Mouse (Mus musculus): ENCODE measurements around the gene Zwilch. TPM values are rescaled to one million over a fixed set of nuclear protein-coding genes. Genes with fewer than 3 reads are reported as not detected.
"Not testable (repeated sequence)": the region's sequence is repeated elsewhere in the genome, so short reads cannot be mapped to it uniquely, and the experiment has no call there.

The Zwilch gene
- polyA plus RNA-seq, 1 experiment from 2014 or later, result 17.2 TPM

DNA sequence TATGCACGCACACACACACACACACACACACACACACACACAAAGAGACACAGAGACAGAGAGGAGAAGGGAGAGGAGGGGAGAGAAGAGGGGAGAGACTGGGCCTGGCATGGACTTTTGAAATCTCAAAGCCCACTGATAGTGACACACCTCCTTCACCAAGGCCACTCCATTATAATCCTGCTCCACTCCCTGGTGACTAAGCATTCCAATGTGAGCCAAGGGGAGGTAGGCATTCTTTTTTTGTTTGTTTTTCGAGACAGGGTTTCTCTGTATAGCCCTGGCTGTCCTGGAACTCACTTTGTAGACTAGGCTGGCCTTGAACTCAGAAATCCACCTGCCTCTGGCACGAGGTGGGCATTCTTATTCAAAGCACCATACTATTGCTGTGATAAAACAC lies 48.1 kb downstream of the Zwilch start:
- 64% methylated on average over 3 of the region's 3 CpGs for WGBS
- not testable (repeated sequence) for H3K4me1 ChIP-seq (ENCODE audit: control insufficient read depth, insufficient read depth, low read length); H3K9me3 ChIP-seq (replicated peaks; ENCODE audit: control insufficient read depth, low read length); ATAC-seq (replicated peaks; ENCODE audit: extremely low read depth, insufficient read depth, low FRiP score); H3K9ac ChIP-seq (ENCODE audit: low read length); H3K4me3 ChIP-seq (ENCODE audit: low read length); H3K27ac ChIP-seq (ENCODE audit: low read length); H3K36me3 ChIP-seq (ENCODE audit: control insufficient read depth, insufficient read depth); H3K4me2 ChIP-seq (ENCODE audit: low read depth, low read length); H3K27me3 ChIP-seq (ENCODE audit: control insufficient read depth, insufficient read depth, low read length)

DNA sequence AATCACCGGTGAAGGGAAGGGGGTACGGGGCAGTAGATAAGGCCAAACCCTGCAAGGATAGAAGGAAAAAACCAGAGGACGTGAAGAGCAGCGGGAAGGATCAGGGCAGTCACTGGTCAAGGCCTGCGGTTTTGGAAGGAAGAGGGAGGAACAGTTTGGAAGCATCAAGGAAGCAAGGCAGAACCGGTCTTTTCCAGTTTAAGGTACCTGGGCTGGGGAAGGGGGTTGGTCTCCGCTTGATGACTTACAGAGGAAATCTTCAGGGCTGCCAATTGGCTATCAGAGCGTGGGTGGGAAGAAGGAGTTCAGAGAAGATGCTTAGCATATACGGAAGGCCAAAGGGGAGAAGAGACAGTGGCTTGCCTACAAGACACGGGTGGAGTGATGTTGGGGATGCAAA lies 50.3 kb downstream of the Zwilch start:
- no peaks in the 10 kb centered on the region for H3K27me3 ChIP-seq (ENCODE audit: control insufficient read depth, insufficient read depth, low read length)
- H3K4me3 ChIP-seq (ENCODE audit: low read length), result no peak overlapping the region
- no peak overlapping the region for H3K9ac ChIP-seq (ENCODE audit: low read length)
- 88% methylated on average over 10 of the region's 10 CpGs for WGBS
- no peaks in the 10 kb centered on the region for H3K36me3 ChIP-seq (ENCODE audit: control insufficient read depth, insufficient read depth)
- no peak overlapping the region for H3K4me2 ChIP-seq (ENCODE audit: low read depth, low read length)
- no peak overlapping the region for H3K27ac ChIP-seq (ENCODE audit: low read length)
- ATAC-seq (replicated peaks; ENCODE audit: extremely low read depth, insufficient read depth, low FRiP score), result no peak
- H3K4me1 ChIP-seq (ENCODE audit: control insufficient read depth, insufficient read depth, low read length), result peaks cover 2% of the 10 kb centered on the region; the same call in 1 of the 2 replicates
- no peaks in the 10 kb centered on the region for H3K9me3 ChIP-seq (replicated peaks; ENCODE audit: control insufficient read depth, low read length)

DNA sequence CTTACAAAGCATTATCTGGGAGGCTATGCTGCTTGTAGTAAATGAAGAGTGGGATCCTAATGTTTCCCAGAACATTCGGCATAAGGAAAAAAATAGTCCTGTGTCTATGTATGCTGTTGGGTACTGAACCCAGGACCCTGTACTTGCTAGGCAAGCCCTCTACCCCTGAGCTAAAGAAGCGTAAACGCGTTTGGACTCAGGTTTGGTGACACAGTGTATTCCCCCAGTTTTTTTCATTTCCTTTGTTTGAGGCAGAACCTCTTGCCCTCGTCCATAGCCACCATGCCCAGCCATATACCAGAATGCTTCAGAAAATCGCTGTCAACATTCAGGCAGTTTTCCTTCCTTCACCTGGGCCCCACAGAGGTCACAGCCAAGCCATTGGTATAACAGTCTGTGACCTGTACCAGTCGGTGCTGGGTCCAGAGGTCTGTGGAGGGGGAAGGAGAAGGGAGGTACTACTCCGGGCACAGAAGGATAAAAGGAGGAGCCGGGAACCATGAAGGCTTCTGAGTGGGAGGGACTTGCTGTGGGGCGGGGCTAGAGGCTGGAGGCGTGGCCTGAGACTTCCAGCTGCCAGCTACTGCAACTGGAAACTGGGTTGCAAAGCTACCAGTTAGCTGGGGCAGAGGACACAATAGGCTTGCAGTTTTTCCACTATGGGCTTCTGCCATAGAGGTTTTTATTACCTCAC lies 52.2 kb downstream of the Zwilch start:
- Histone ChIP-seq H3K4me2 (ENCODE audit: low read depth, low read length) (no peak overlapping the region), H3K27ac (ENCODE audit: low read length) (no peak overlapping the region), H3K4me3 (ENCODE audit: low read length) (no peak overlapping the region), H3K36me3 (ENCODE audit: control insufficient read depth, insufficient read depth) (no peaks in the 10 kb centered on the region), H3K9me3 (replicated peaks; ENCODE audit: control insufficient read depth, low read length) (no peaks in the 10 kb centered on the region), H3K4me1 (ENCODE audit: control insufficient read depth, insufficient read depth, low read length) (no peaks in the 10 kb centered on the region), H3K27me3 (ENCODE audit: control insufficient read depth, insufficient read depth, low read length) (no peaks in the 10 kb centered on the region), H3K9ac (ENCODE audit: low read length) (no peak overlapping the region)
- ATAC-seq (replicated peaks; ENCODE audit: extremely low read depth, insufficient read depth, low FRiP score), result no peak
- 37% methylated on average over 11 of the region's 11 CpGs for WGBS

DNA sequence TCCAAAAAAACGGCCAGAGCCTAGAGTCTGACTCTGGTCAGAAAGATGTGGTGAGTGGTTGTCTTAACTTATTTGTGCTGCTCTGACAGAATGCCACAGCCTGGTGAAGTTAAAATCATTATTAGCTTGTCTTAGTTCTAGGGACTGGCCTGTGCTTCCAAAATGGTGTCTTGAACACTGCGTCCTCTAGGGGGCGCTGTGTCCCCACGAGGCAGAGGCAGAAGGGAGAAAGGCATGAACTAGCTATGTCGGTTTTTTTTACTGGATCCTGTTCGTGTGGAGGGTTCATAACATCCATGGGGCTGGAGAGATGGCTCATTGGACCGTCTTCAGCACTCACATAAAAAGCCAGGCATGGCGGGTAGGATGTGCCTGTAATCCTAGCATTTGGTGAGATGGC lies 53.0 kb downstream of the Zwilch start:
- ATAC-seq (replicated peaks; ENCODE audit: extremely low read depth, insufficient read depth, low FRiP score), result no peak
- Histone ChIP-seq H3K9ac (ENCODE audit: low read length) (no peak overlapping the region), H3K4me2 (ENCODE audit: low read depth, low read length) (no peak overlapping the region), H3K27ac (ENCODE audit: low read length) (no peak overlapping the region), H3K36me3 (ENCODE audit: control insufficient read depth, insufficient read depth) (no peaks in the 10 kb centered on the region), H3K4me3 (ENCODE audit: low read length) (no peak overlapping the region), H3K4me1 (ENCODE audit: control insufficient read depth, insufficient read depth, low read length) (peaks cover 3% of the 10 kb centered on the region), H3K27me3 (ENCODE audit: control insufficient read depth, insufficient read depth, low read length) (no peaks in the 10 kb centered on the region), H3K9me3 (replicated peaks; ENCODE audit: control insufficient read depth, low read length) (no peaks in the 10 kb centered on the region)
- 31% methylated on average over 8 of the region's 8 CpGs for WGBS

DNA sequence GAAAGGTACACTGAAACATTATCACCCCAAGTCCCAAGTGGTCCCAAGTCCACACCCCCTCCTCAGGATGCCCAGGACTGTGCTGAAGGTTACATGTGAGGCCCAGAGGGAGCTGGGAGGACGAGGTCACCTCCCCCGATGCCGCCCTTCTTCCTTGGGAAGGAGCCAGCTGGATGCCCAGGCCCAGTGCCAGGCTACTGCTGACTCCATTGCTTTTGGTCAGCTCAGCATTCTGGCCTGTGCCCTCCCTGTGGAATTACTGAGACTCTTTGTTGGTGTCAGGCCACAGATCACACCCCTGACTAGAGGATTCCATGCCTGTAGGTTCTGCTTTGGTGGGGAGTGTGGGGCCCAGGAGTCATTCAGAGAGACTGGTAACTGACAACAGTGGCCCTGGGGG lies 56.0 kb downstream of the Zwilch start, which contains the start of gene Lctl:
Gene Lctl (plus strand): TSS at position 272 of the 400 bp plus-strand sequence.
- 38% methylated on average over 3 of the region's 3 CpGs for WGBS
- H3K9ac ChIP-seq (ENCODE audit: low read length), result no peak within 1 kb of the TSS
- H3K36me3 ChIP-seq (ENCODE audit: control insufficient read depth, insufficient read depth), result no peaks in the 10 kb centered on the region
- no peaks in the 10 kb centered on the region for H3K9me3 ChIP-seq (replicated peaks; ENCODE audit: control insufficient read depth, low read length)
- no peak within 1 kb of the TSS for H3K4me2 ChIP-seq (ENCODE audit: low read depth, low read length)
- no peak for ATAC-seq (replicated peaks; ENCODE audit: extremely low read depth, insufficient read depth, low FRiP score)
- H3K4me1 ChIP-seq (ENCODE audit: control insufficient read depth, insufficient read depth, low read length), result peaks cover 16% of the 10 kb centered on the region
- H3K4me3 ChIP-seq (ENCODE audit: low read length), result no peak within 1 kb of the TSS
- H3K27ac ChIP-seq (ENCODE audit: low read length), result peak within 1 kb of the TSS; percentile 6; the same call in 1 of the 2 replicates
- H3K27me3 ChIP-seq (ENCODE audit: control insufficient read depth, insufficient read depth, low read length), result no peaks in the 10 kb centered on the region

DNA sequence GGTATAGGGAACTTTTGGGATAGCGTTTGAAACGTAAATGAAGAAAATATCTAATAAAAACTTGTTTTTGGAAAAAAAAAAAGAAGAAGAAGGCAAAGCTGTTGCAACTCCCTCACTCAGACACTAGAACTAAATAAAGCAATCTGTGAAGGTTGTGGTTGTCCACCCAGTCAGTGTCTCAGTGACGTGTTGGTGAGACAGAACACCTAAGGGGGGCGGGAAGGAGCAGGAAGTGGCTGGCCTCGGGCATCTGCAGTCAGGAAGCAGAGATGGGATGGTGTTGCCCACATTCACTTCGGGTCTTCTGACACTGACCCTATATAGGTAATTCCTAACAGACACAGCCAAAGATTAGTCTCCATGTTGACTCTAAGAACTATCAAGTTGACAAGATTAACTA lies 57.1 kb downstream of the Zwilch start:
- Histone ChIP-seq H3K27ac (ENCODE audit: low read length) (no peak overlapping the region), H3K4me2 (ENCODE audit: low read depth, low read length) (no peak overlapping the region), H3K9me3 (replicated peaks; ENCODE audit: control insufficient read depth, low read length) (no peaks in the 10 kb centered on the region), H3K9ac (ENCODE audit: low read length) (no peak overlapping the region), H3K4me1 (ENCODE audit: control insufficient read depth, insufficient read depth, low read length) (peaks cover 16% of the 10 kb centered on the region), H3K36me3 (ENCODE audit: control insufficient read depth, insufficient read depth) (no peaks in the 10 kb centered on the region), H3K27me3 (ENCODE audit: control insufficient read depth, insufficient read depth, low read length) (no peaks in the 10 kb centered on the region), H3K4me3 (ENCODE audit: low read length) (no peak overlapping the region)
- no peak for ATAC-seq (replicated peaks; ENCODE audit: extremely low read depth, insufficient read depth, low FRiP score)
- 79% methylated on average over 6 of the region's 6 CpGs for WGBS

DNA sequence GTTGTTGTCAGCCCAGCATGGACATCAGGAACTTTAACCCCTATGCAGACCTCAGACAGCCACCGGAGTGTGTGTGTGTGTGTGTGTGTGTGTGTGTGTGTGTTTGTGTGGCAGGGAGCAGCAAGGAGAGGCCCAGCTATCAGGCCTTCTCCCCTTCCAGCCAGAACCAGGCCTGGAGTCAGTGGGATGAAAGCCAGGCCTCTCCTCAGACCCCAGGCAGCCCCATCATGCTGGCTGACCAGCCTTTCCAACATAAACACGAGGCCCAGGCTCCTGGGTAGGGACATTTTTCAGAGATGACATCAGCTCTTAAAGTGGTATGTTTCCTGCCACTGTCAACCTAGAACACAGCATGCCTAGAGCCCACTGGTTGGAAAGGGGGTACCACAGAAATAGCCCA lies 58.3 kb downstream of the Zwilch start:
- H3K9me3 ChIP-seq (replicated peaks; ENCODE audit: control insufficient read depth, low read length), result no peaks in the 10 kb centered on the region
- H3K4me3 ChIP-seq (ENCODE audit: low read length), result no peak overlapping the region
- no peak overlapping the region for H3K4me2 ChIP-seq (ENCODE audit: low read depth, low read length)
- peak overlapping the region; percentile 44; the same call in 1 of the 2 replicates for H3K9ac ChIP-seq (ENCODE audit: low read length)
- peaks cover 16% of the 10 kb centered on the region for H3K4me1 ChIP-seq (ENCODE audit: control insufficient read depth, insufficient read depth, low read length)
- peak; percentile 71 for ATAC-seq (replicated peaks; ENCODE audit: extremely low read depth, insufficient read depth, low FRiP score)
- 9% methylated on average over 2 of the region's 2 CpGs for WGBS
- H3K36me3 ChIP-seq (ENCODE audit: control insufficient read depth, insufficient read depth), result no peaks in the 10 kb centered on the region
- H3K27me3 ChIP-seq (ENCODE audit: control insufficient read depth, insufficient read depth, low read length), result no peaks in the 10 kb centered on the region
- H3K27ac ChIP-seq (ENCODE audit: low read length), result peak overlapping the region; percentile 77

DNA sequence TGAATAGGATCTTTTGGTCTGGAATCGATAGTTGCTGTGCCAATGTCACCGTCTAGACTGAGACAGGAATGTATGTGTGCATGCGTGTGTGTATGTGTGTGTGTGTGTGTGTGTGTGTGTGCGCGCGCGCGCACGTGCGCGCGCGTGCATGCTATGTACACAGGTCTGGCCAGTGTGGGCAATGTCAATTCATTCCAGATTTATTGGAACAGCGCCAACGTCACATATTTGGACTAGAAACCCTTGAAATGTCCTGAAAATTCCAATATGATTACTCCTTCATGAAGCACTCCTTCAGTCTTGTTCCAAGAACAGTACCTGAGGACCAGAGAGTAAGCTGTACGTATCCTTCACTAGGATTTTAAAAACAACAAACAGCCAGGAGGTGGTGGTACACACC lies 62.4 kb downstream of the Zwilch start:
- 91% methylated on average over 16 of the region's 16 CpGs for WGBS
- ATAC-seq (replicated peaks; ENCODE audit: extremely low read depth, insufficient read depth, low FRiP score), result no peak

DNA sequence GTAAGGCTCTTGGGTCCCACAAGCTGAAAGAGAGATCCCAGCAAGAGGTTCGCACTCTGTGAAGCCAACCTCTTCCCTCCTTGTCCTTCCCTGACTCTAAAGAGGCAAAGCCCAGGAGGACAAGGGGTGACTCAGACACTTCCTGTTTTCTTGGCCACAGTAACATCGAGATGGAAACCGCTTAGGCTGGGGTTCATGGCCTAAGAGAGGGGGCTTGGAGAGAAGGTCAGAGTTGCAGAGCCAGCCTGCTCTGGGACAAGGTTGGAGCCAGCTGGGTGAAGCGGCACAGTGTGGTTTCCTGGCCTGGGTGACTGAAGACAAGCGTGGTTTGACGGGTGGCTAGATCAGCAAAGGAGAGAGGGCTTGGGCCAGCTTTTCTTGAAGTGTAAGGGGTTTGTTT lies 67.6 kb downstream of the Zwilch start:
- Histone ChIP-seq H3K27ac (ENCODE audit: low read length) (0 out of 2 replicates have a peak overlapping the region, but pooled peaks have one; percentile 10), H3K4me1 (ENCODE audit: control insufficient read depth, insufficient read depth, low read length) (peaks cover 4% of the 10 kb centered on the region), H3K4me2 (ENCODE audit: low read depth, low read length) (no peak overlapping the region), H3K9me3 (replicated peaks; ENCODE audit: control insufficient read depth, low read length) (no peaks in the 10 kb centered on the region), H3K4me3 (ENCODE audit: low read length) (no peak overlapping the region), H3K27me3 (ENCODE audit: control insufficient read depth, insufficient read depth, low read length) (no peaks in the 10 kb centered on the region), H3K9ac (ENCODE audit: low read length) (no peak overlapping the region), H3K36me3 (ENCODE audit: control insufficient read depth, insufficient read depth) (no peaks in the 10 kb centered on the region)
- ATAC-seq (replicated peaks; ENCODE audit: extremely low read depth, insufficient read depth, low FRiP score), result no peak
- WGBS, result 52% methylated on average over 6 of the region's 6 CpGs

More for the DNA sequence above, 62.4 kb downstream of the Zwilch start:
- Histone ChIP-seq H3K9ac (ENCODE audit: low read length) (no peak overlapping the region), H3K4me1 (ENCODE audit: control insufficient read depth, insufficient read depth, low read length) (peaks cover 16% of the 10 kb centered on the region), H3K4me3 (ENCODE audit: low read length) (no peak overlapping the region), H3K4me2 (ENCODE audit: low read depth, low read length) (no peak overlapping the region), H3K36me3 (ENCODE audit: control insufficient read depth, insufficient read depth) (no peaks in the 10 kb centered on the region), H3K27ac (ENCODE audit: low read length) (no peak overlapping the region), H3K27me3 (ENCODE audit: control insufficient read depth, insufficient read depth, low read length) (no peaks in the 10 kb centered on the region), H3K9me3 (replicated peaks; ENCODE audit: control insufficient read depth, low read length) (no peaks in the 10 kb centered on the region)

All from heart, embryonic 16.5 days (tissue).